Mouse (Mus musculus) spleen, postnatal 10 days (tissue): Measurements from ENCODE around the gene Hspa1a.
"Not testable (repeated sequence)": the region's sequence is repeated elsewhere in the genome, so short reads cannot be mapped to it uniquely, and the experiment has no call there.

ENCODE experiments used
- DNase-seq, 2 experiments: peaks; one replicate each; pipeline ENCODE4 v3.0.0; 2021 to 2022; ENCODE audit warnings: low spot score in 2 of 2

The Hspa1a gene

DNA sequence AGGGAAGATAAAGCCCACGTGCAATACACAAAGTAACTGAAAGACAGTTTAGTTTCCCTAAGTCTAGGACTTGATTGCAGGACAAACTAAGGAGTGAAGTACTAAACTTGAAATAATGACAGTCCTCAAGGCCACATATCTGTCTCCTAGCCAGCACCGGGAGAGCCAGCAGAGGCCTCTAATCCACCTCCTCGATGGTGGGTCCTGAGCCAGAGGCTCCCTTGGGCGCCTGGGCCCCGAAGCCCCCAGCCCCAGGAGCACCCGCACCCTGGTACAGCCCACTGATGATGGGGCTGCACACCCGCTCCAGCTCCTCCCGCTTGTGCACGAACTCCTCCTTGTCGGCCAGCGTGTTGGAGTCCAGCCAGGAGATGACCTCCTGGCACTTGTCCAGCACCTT, 2.1 kb downstream of the Hspa1a start, which contains the start of gene Gm20481:
Gm20481 (plus strand) TSS at position 91 of the 400 bp plus-strand sequence.
- not testable (repeated sequence) for DNase-seq

DNA sequence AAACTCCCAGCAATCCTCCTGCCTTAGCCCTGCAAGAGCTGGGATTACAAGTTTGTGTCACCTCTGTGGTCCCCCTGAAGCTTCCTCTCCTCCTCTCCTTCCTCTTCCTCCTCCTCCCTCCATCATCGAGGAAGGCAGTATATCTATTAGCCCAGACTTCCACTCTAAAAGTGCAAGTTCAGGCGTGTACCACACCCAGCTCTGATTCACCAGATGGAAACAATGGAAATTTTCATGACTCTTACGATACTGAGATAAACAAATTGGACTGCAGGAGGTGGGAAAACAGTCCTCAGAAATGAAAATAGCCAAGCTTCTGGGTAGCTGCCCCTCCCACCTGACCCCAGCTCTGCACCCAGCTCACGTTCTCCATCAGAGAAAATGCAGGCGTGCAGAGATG, 6.3 kb downstream of the Hspa1a start:
- DNase-seq, result no peak

DNA sequence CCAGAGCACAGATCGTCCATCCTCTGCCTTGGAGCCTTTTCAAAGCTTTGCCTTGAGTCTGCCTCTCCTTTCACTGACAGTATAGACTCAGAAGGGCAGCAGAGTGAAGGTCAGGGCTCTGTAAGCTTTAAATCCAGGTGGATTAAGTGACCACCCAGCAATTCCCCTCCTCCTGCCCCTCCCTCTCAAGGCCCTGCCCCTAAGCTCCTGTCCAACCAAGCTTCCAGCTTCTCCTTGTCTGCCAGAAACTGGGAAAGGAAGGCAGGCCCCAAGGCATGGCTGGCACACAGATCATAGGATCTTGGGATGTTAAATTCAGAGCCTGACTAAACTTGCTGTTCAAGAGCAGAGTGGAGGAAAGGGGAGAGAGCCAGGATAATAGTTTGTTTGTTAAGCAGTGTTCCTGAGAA, 7.3 kb downstream of the Hspa1a start:
- no peak for DNase-seq

DNA sequence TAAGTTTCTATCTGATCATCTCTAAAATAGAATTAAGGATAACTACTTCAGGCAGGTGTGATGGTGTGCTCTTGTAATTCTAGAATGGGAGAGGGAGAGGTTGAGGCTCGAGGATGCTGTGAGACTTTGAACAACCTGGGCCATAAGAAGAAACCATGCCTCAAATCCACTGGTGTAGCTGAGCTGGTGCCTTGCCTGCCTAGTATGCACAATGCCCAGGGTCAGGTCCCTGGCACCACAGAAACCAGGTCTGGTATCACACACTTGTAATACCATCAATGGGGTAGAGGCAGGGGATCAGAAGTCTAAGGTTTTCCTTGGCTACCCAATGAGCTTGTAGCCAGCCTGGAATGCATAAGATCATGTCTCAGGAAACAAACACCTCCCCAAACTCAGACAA, 9.1 kb downstream of the Hspa1a start:
- no peak for DNase-seq

DNA sequence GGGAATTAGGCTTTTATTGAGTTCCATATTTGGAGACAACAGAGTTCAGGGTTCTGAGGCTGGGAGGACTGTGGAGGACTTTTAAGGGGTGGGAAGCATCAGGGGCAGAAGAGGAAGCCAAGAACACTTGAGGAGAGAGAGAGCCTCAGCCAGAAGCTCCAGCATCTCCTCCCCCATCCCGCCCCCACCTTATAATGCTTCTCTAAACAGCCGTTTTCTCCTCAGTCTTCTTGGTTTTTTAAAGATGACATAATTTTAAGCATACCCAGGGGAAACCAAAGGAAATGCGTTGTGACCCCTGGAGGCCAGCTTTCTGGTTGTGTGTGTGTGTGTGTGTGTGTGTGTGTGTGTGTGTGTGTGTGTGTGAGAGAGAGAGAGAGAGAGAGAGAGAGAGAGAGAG, 9.8 kb downstream of the Hspa1a start:
- DNase-seq, result no peak

DNA sequence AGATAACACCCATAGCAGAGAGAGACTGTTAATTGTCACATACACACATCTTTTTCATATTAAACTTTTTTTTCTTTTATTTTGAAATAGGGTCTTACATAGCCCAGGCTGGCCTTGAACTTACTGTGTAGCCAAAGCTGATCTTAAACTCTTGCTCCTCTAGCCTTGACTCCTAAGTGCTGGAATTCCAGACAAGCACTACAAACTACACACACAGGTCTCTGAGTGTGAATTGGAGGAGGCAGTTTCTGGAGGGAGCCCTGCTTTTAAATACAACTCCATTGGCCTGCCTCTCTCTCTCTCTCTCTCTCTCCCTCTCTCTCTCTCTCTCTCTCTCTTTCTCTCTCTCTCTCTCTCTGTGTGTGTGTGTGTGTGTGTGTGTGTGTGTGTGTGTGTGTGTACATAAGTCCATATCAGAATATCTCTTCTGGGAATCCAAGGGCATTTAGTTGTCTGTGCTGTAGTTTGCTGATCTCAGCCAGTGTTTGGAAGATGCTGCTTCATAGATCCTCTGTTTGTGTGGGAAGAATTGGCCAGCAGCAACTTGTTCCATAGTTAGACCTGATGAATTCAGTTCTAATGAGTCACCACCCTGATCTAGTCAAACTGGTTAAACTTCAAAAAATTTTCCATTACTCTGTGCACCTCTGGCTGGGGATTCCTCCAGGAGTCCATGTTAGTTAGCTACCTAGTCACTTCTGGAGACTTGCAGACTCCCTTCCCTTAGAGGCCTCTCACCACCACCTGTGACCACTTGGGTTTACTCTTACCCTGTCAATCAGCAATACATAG, 11.1 kb downstream of the Hspa1a start:
- DNase-seq, result no peak

DNA sequence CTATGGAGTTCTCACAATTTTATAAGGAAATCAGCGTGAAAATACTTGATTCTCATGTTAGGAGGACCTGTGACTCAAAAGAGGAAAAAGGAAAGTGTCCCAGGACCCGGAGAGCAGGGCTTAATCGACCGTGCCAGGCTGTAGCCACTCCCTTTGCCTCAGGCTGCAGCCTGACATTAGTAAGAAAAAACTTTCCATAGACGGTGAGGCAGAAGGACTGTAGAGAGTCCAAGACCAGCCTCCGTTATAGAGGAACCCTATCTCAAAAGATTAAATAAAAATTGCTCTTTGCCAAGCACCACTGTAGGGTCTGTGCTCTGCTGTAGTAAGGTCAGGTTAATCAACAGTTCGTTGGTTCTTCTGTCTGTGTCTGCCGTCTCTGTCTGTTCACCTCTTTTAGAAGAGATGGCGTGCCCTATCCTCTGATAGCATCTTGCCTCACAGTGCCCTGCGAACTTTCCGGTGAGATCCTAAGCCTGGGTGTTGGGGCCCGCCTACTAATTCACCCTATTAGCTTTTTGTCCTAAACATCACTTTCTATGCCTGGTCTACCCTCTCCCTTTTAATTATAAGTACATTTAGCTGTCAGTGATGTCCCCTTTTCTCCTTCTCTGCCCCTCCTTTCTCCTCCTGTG, 12.0 kb downstream of the Hspa1a start:
- DNase-seq, result no peak

DNA sequence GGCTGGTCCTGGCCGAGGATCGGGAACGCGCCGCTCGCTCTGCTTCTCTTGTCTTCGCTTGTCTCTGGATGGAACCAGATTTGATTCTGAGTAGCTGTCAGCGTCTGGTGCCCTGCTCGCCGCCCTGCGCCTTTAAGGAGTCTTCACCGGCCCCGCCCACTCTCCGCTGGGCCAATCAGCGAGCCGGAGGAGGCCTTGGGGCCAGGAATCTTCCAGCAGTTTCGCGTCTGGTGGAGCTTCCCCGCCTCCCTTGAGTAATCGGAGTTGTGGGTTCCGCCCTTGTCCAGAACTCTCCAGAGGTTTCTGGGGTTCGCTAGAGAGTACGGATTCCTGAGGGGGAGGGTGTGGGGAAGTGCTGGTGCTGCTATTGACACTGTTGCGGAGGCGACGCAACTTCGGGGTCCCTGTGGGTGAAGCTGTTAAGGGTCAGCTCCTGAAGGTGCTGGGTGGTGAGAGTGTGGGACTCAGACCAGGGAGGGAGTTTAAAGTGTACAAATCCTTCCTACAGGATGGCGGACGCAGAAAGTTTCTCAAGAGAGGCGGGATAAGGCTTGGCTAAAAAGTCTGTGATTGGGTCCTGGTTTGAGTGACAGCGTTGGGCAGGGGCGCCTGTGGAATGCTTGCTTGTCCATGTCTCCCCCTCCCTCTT, 12.7 kb downstream of the Hspa1a start, which contains the start of gene Hspa1b:
Hspa1b (minus strand) TSS at position 109 of the 649 bp plus-strand sequence.
- DNase-seq, result peak; percentile 63 to 73

DNA sequence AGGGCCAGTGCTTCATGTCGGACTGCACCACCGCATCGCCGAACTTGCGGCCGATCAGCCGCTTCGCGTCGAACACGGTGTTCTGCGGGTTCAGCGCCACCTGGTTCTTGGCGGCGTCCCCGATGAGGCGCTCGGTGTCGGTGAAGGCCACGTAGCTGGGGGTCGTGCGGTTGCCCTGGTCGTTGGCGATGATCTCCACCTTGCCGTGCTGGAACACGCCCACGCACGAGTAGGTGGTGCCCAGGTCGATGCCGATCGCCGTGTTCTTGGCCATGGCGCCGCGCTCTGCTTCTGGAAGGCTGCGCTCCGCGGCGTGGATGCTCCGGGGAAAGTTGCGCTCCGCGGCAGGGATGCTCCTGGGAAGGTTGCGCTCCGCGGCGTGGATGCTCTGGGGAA, 13.2 kb downstream of the Hspa1a start:
- DNase-seq, result not testable (repeated sequence)

DNA sequence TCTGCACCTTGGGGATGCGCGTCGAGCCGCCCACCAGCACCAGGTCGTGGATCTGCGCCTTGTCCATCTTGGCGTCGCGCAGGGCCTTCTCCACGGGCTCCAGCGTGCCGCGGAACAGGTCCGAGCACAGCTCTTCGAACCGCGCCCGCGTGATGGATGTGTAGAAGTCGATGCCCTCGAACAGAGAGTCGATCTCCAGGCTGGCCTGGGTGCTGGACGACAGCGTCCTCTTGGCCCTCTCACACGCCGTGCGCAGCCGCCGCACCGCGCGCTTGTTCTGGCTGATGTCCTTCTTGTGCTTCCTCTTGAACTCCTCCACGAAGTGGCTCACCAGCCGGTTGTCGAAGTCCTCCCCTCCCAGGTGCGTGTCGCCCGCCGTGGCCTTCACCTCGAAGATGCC, 14.0 kb downstream of the Hspa1a start:
- DNase-seq, result not testable (repeated sequence)

DNA sequence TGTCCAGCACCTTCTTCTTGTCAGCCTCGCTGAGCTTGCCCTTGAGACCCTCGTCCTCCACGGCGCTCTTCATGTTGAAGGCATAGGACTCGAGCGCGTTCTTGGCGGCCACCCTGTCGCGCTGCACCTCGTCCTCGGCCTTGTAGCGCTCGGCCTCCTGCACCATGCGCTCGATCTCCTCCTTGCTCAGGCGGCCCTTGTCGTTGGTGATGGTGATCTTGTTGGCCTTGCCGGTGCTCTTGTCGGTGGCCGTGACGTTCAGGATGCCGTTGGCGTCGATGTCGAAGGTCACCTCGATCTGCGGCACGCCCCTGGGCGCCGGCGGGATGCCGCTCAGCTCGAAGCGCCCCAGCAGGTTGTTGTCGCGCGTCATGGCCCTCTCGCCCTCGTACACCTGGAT, 14.7 kb downstream of the Hspa1a start:
- DNase-seq, result not testable (repeated sequence)

DNA sequence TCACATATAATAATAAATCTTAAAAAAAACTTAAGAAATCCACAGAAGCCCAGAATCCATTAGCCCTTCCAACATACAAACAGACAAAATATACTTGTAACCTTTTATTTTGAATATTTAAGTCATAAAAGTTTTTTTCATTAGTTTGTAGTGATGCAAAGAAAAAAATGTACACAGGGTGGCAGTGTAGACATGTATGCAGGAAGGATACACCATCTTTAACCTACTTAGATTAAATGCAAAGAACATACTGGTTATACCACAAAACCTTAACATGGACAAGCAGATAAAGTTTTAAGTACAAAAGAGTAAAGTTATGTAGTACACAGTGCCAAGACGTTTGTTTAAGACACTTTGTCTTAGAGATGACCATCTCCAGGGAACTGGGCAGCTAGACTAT, 15.6 kb downstream of the Hspa1a start:
- no peak for DNase-seq

DNA sequence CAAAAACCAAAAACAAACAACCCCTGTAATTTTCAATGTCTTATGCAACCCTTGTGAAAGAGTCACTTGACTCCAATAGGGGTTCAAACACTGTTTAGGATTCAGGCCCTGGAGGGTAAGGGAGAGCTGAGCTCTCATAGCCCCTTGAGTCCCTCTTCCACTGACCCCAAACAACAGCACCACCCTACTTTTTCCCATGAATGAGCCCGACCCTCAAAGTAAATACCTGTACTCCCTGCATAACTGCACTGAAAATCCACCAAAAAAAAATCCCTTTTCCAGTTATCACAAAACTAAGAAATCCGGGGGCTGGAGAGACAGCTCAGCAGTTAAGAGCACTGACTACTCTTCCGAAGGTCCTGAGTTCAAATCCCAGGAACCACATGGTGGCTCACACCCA, 16.1 kb downstream of the Hspa1a start:
- DNase-seq, result no peak

DNA sequence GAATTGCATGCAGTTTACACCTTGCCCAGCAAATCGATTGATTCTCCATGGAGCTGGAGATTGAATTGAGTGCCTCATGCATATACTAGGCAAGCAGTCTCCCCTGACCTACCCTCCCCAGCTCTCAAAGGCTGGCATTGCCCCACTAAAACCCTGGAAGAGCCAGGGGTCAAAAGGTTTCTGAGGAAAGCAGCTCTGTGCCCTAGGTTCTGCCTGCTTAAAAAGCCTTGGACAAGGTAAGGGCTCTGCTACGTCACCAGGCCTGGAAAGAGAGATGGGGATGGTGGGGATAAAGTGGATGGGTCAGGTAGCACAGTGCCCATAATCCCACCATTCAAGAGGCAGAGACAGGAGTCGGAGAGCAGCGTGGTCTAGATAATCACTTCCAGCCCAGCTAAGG, 17.1 kb downstream of the Hspa1a start:
- DNase-seq, result no peak

DNA sequence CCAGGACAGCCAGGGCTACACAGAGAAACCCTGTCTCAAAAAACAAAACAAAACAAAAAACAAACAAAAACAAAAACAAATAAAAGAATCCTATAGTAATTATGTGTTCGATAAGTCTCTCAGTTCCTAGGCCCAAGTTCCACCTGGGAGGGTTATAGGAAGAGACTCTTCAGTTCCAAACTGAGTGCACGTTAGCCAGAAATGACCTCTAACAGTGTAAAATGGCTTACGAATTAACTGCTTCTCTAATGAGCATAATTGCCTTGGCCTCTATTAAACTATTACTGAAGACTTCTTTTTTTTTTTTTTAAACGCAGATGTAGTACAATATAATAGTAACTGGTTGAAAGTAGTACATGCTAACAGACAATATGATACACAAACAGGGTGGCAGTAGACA, 18.1 kb downstream of the Hspa1a start:
- DNase-seq, result no peak

DNA sequence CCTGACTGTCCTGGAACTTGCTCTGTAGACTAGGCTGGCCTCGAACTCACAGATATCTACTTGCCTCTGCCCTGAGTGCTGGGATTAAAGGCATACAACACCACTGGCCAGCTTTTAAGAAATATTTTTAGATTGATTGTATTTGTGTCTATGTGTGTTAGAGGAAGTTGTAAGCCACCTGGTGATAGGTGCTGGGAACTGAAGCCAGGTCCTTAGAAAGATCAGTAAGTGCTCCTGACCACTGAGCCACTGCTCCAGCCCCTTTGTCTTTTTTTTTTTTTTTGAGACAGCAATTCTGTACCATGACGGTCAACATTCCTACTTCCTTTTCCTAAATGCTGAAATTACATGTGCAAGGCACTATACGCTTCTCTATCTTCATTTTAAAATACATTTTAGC, 18.7 kb downstream of the Hspa1a start:
- no peak for DNase-seq

DNA sequence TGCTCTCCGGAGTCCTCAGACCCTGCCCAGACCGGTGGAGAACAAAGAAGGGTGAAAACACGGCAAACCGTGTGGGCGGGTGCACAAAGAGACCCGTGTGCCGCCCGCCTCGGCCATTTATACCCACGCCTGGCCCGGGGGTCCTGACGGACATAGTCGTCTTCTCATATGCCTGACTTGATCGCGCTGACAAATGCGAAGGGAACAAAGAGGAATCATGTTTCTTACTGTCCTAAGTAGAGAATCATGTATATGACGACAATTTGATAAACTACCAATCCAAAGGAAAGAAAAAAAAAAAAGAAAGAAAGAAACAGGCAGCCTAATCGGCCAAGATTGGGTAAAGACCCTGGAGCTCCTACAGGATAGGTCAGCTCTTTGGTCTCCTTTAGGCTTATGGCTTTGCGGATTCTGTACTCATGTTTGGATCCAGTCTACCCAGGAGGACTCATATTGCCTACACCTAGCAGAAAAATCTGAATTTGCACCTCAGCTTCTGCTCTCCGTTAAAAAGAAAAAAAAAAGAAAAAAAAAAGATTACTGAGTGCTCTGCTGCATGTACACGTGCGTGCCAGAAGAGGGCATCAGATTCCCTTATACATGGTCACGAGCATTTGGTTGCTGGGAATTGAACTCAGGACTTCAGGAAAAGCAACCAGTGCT, 19.4 kb downstream of the Hspa1a start:
- peak; percentile 81 to 86 for DNase-seq

DNA sequence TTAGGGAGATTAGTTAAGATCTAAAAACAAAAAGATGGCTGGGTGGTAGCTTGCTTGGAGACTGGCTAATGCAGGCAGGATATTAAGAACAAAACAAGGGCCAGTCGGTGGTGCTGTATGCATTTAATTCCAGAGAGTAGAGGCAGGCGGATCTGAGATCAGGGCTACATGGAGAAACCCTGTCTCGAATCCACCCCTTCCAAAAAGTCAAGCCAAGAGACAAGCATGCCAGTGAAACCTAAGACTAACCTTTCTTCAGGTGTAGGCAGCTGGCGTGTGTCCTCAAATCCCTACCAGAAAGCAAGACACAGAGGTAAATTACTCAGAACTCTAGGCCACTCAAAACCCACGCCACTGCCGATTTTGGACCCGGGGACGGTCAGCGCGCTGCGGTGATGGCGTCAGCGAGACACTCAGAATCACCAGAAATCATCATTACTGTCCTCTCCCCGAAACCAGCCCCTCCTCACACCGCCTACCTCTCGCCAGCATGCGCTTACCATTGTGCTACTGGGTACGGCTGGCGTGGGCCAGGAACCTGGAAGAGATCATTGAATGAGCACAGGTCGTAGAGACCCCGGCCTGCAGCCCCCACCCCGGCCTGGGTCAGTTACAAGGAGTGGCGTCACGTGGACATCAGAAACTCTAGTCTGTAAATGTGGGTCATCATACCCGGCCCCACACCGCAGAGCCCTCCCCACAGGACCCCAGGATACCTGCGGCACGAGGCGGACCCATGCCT, 20.1 kb downstream of the Hspa1a start:
- no peak for DNase-seq

DNA sequence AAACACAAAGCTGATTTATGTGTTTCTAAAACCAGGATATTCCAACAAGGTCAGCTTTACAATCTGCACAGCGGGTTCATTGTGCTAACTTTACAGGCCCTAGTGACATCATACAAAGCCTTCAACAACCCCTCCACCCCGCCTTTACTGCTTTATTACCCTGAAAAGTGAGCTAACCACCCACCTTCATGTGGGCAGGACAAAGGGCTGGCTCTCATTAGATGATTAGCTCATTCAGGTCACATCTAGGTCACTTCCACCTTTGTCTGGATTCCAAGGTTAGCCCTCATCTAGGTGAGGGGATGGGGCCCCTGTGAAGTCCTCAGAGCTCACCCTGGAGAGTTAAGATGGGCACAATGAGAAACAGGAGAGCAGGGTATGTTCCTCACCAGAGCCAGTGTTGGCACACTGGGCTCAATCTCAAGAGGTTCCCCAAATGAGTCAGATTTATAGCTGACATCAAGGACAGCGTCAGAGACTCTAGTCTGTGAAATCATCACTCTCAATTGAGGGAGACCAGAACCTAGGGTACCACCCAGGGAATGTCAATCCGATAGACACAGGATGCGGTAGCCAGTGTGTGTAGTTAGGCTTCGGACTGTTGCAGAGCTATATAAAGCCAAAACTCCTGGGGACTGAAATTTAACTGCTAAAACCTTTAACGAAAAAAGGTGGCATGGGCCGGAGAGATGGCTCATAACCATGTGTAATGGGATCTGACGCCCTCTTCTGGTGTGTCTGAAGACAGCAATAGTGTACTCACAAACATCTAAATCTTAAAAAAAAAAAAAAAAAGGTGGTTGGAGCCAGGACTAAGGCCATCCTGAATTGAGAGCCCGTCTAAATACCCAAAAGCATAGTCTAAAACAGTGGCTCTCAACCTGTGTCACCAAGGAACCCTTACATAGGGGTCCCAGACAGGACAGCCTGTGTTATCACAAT, 21.2 kb downstream of the Hspa1a start:
- no peak for DNase-seq

DNA sequence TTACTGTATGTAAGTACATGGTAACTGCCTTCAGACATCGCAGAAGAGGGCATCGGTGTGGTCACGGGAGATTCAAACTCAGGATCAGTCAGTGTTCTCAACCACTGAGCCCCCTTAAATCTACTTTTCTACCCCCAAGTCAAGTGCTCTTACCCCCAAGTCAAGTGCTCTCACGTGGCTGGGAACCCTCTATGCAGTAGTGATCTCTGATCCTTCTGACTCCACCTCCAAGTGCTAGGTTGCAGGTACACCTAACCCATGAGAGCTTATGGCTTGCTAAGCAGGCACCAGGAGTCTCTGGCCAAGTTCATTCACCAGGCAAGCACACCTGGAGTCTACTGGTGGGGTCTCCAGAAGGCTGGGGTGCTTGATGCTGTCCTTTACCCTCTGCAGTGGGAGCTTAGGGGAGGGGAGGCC, 22.4 kb downstream of the Hspa1a start:
- no peak for DNase-seq
